Mouse (Mus musculus) cerebellum, adult 2 months (tissue): ENCODE measurements around the gene Palld. TPM values are rescaled to one million over a fixed set of nuclear protein-coding genes. Genes with fewer than 3 reads are reported as not detected.

Experiments used
- DNase-seq, 2 experiments: peaks; one replicate each; pipeline ENCODE4 v3.0.0; 2021
- H3K27ac ChIP-seq: fragments of 200-500 bp; 2 replicates; pipeline ENCODE4 v1.5.1; 2012; ENCODE audit warnings: low read length, control low read depth, inconsistent platforms; ENCODE audit not compliant: insufficient read depth
- H3K27me3 ChIP-seq: fragments of 200-500 bp; 2 replicates; pipeline ENCODE4 v1.6.1; 2012; ENCODE audit warnings: inconsistent platforms, mild to moderate bottlenecking, low read length, moderate library complexity; ENCODE audit not compliant: control insufficient read depth, insufficient read depth
- H3K4me1 ChIP-seq: fragments of 200-500 bp; 2 replicates; pipeline ENCODE4 v1.6.1; 2011; ENCODE audit warnings: low read length; ENCODE audit not compliant: control insufficient read depth, insufficient read depth
- H3K4me3 ChIP-seq: fragments of 200-500 bp; replicated peaks from 2 replicates; pipeline ENCODE3; 2011; ENCODE audit warnings: mild to moderate bottlenecking, low read depth, low read length, control low read depth; ENCODE audit not compliant: insufficient read depth
- CTCF ChIP-seq: fragments of 200-500 bp; IDR thresholded peaks from 2 replicates; pipeline ENCODE4 v1.5.1; 2011; ENCODE audit warnings: low read depth, mild to moderate bottlenecking, control low read depth, low read length, moderate library complexity, borderline replicate concordance; ENCODE audit not compliant: insufficient read depth
- POLR2A ChIP-seq: fragments of 200-500 bp; IDR thresholded peaks from 2 replicates; pipeline ENCODE4 v1.6.1; 2011; ENCODE audit warnings: low read length, control low read depth, borderline replicate concordance; ENCODE audit not compliant: insufficient read depth
- WGBS: fragments of 180-500 bp; shearing (Covaris S2); methylation state at CpG from one replicate; pipeline ENCODE4 v1.1.7; 2018; 5-methylcytosine and 5-hydroxymethylcytosine counted together
- polyA plus RNA-seq: library from polyadenylated mRNA; depleted of rRNA; stranded (reverse); fragments of >200 nt; gene quantifications from 2 replicates; pipeline ENCODE4 v1.2.3, GENCODE M21; 2012

Gene Palld
- polyA plus RNA-seq, 1 experiment, result 5.5 TPM

- no peak for DNase-seq
- no peaks in the 10 kb centered on the region for H3K4me1 ChIP-seq
- no peak overlapping the region for H3K4me3 ChIP-seq
- WGBS, result 68% methylated on average over 5 of the region's 5 CpGs
- H3K27ac ChIP-seq, result no peak overlapping the region
- H3K27me3 ChIP-seq, result no peaks in the 10 kb centered on the region
- TF ChIP-seq POLR2A, result no peak
- no peak for TF ChIP-seq CTCF
These were observed 171.0 kb downstream of the Palld start for GRCm38 (mm10) chr8:61731306-61732088.

- no peak for DNase-seq
- Histone ChIP-seq H3K4me1 (no peaks in the 10 kb centered on the region), H3K4me3 (no peak overlapping the region), H3K27ac (no peak overlapping the region), H3K27me3 (no peaks in the 10 kb centered on the region)
- 60% methylated on average over 6 of the region's 6 CpGs for WGBS
- no peak for TF ChIP-seq POLR2A
- no peak for TF ChIP-seq CTCF
These were observed 171.8 kb downstream of the Palld start for GRCm38 (mm10) chr8:61730669-61731068.

GRCm38 (mm10) chr8:61725306-61726017, 177.0 kb downstream of the Palld start:
- H3K27me3 ChIP-seq, result no peaks in the 10 kb centered on the region

GRCm38 (mm10) chr8:61722226-61722625, 180.3 kb downstream of the Palld start:
- Histone ChIP-seq H3K4me1 (no peaks in the 10 kb centered on the region), H3K4me3 (no peak overlapping the region), H3K27me3 (no peaks in the 10 kb centered on the region), H3K27ac (no peak overlapping the region)
- 87% methylated on average over 9 of the region's 9 CpGs for WGBS
- TF ChIP-seq POLR2A (no peak), CTCF (no peak)
- DNase-seq, result no peak

More at GRCm38 (mm10) chr8:61725306-61726017, 177.0 kb downstream of the Palld start:
- Histone ChIP-seq H3K27ac (no peak overlapping the region), H3K4me3 (no peak overlapping the region), H3K4me1 (no peaks in the 10 kb centered on the region)
- no peak for DNase-seq
- 83% methylated on average over 8 of the region's 8 CpGs for WGBS
- TF ChIP-seq POLR2A (no peak), CTCF (no peak)

- Histone ChIP-seq H3K4me3 (no peak overlapping the region), H3K27me3 (no peaks in the 10 kb centered on the region), H3K27ac (no peak overlapping the region), H3K4me1 (no peaks in the 10 kb centered on the region)
- no peak for DNase-seq
- WGBS, result 42% methylated on average over 14 of the region's 14 CpGs
- TF ChIP-seq CTCF (no peak), POLR2A (no peak)
These were observed 187.0 kb downstream of the Palld start for GRCm38 (mm10) chr8:61715351-61716125.

GRCm38 (mm10) chr8:61714293-61714831, 188.1 kb downstream of the Palld start:
- DNase-seq, result no peak
- TF ChIP-seq POLR2A (no peak), CTCF (no peak)
- Histone ChIP-seq H3K4me1 (no peaks in the 10 kb centered on the region), H3K27me3 (no peaks in the 10 kb centered on the region), H3K4me3 (no peak overlapping the region), H3K27ac (no peak overlapping the region)
- WGBS, result 65% methylated on average over 6 of the region's 6 CpGs

GRCm38 (mm10) chr8:61713195-61713990, 189.1 kb downstream of the Palld start:
- H3K27me3 ChIP-seq, result no peaks in the 10 kb centered on the region
- H3K4me1 ChIP-seq, result no peaks in the 10 kb centered on the region
- 94% methylated on average over 16 of the region's 16 CpGs for WGBS
- H3K27ac ChIP-seq, result no peak overlapping the region
- no peak for DNase-seq
- no peak overlapping the region for H3K4me3 ChIP-seq
- no peak for TF ChIP-seq CTCF
